Mouse (Mus musculus): Measurements from ENCODE around the gene Irf2bp1. TPM values are rescaled to one million over a fixed set of nuclear protein-coding genes. Genes with fewer than 3 reads are reported as not detected.
A peak's percentile ranks its signal among the peaks of the same experiment; 100 is the strongest.

Irf2bp1 gene
- 18.7 and 19.4 TPM in 2 replicates for polyA plus RNA-seq (2012; rRNA removed)

DNA sequence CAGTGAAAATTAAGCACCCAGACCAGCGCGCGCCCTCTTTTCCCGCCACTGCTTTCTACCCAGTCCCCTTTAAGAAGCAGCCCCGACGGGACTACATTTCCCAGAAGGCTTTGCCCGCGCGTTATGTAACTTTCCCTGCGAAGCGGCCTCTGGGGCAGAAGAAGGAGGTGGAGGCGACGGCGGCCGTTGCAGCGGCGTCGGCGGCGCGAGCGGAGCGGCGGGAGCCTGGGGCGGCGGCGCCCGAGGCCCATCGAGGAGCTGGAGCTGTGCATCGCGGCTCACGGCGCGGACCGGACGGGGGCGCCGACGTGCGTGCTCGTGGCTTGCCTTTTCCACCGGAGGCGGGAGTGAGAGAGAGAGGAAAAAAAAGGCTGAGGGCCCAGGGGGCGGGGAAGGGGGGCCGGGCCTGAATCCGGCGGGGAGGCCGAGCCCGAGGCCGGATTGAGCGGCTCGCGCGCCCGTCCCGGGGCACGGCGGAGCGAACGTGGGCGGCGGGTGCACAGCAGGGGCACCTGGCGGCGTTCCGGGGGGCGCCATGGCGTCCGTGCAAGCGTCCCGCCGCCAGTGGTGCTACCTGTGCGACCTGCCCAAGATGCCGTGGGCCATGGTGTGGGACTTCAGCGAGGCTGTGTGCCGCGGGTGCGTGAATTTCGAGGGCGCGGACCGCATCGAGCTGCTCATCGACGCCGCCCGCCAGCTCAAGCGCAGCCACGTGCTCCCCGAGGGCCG is at the start of gene Irf2bp1:
Gene Irf2bp1 (plus strand): TSS at position 143 of the 729 bp plus-strand sequence.
- DNase-seq (ENCODE audit: low read depth, low spot score), result no peak

DNA sequence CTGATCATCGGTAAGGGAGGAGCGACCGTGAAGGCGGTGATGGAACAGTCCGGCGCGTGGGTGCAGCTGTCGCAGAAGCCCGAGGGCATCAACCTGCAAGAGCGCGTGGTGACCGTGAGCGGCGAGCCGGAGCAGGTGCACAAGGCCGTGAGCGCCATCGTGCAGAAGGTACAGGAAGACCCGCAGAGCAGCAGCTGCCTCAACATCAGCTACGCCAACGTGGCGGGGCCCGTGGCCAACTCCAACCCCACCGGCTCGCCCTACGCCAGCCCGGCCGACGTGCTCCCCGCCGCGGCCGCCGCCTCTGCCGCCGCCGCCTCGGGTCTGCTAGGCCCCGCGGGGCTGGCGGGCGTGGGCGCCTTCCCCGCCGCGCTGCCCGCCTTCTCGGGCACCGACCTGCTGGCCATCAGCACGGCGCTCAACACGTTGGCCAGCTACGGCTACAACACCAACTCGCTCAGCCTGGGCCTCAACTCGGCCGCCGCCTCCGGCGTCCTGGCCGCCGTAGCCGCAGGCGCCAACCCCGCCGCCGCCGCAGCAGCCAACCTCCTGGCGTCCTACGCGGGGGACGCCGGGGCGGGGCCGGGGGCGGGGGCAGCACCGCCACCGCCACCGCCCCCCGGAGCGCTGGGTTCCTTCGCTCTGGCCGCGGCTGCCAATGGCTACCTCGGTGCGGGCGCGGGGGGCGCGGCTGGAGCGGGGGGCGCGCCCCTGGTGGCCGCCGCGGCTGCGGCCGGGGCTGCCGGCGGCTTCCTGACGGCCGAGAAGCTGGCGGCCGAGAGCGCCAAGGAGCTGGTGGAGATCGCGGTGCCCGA is 46.1 kb upstream of the Irf2bp1 start:
- 1% methylated on average over 101 of the region's 107 CpGs for WGBS
- no peak for DNase-seq (ENCODE audit: low read depth, low spot score)

More for the DNA sequence above, at the start of gene Irf2bp1:
- under 1% methylated on average over 82 of the region's 90 CpGs for WGBS

DNA sequence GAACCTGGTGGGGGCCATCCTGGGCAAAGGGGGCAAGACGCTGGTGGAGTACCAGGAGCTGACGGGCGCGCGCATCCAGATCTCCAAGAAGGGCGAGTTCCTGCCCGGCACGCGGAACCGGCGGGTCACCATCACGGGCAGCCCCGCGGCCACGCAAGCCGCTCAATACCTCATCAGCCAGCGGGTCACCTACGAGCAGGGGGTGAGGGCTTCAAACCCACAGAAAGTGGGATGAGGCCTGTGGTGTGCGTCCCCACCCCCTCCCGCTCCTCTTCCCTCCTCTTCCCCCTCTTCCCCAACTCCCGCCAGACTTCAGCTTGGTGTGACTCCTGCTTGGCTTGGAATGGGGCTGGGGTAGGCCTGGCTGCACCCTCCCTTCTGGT is 45.5 kb upstream of the Irf2bp1 start:
- DNase-seq (ENCODE audit: low read depth, low spot score), result no peak
- WGBS, result 1% methylated on average over 21 of the region's 21 CpGs

DNA sequence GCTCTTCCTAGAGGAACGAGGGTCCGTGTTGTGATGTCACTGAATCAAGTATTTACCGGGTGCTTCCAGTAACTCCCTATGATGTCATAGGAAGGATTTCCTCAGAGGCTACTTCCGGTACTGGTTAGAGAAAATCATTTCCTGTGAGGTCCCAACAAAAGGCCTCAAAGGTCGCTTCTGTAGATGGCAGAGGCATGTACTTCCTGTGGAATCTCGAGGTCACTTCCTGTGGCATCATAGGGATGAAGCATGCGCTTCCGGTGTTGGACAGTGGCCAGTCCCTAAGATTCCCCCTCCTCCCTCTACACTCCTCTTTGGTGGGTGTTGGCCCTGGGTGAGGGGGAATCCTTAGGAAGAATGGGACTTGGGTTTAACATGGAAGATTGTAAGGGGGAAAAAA is 44.4 kb upstream of the Irf2bp1 start:
- no peak for DNase-seq (ENCODE audit: low read depth, low spot score)

DNA sequence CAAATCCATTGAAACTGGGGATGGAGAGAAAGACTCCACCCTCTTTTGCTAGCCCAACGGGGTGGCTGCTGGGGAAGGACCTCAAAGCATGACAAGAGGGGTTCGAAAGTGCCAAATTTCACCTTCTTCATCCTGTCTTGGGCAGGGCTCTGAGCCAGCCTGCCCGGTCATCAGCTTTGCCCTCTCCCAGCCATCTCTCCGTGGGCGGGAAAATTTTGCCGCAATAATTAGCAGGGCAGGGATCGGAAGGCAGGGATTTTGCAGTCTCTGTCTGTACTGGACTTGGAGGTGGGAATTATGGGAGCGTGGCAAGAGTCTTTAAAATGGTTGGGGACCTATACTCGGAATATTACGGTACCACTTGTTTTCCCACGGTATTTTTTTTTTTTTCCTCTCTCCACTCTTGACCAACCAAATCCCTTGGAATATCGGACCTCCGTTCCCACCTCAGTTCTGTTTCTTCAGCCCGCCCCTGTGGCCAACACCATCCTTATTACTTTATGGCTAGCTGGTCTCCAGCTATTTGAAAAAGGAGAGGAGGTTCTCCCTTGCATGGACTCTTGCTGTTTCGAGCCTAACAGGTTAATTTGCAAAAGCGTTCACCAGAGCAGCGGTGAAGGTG is 41.6 kb upstream of the Irf2bp1 start:
- WGBS, result 5% methylated on average over 17 of the region's 17 CpGs
- DNase-seq (ENCODE audit: low read depth, low spot score), result no peak

More for the DNA sequence above, 44.4 kb upstream of the Irf2bp1 start:
- WGBS, result 54% methylated on average over 8 of the region's 8 CpGs

DNA sequence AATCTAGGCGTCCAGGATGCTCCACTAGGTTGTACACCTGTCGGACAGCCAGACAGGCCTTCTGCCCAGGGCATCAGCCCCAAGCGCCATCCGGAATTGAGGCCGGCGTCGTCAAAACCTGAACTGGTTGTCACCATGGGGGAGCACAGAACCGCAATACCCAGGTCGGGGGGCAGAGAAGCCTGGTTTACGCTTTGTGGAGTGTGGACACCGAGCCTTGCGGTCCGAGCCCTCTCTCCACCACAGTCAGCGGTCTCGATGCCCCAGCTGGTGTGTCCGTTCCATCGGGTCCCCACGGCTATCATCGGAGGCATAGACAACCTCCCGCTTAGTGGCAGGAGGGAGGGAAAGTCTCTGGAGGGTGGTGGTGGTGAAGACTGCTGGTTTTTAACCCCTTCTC is 41.0 kb upstream of the Irf2bp1 start:
- 3% methylated on average over 20 of the region's 20 CpGs for WGBS
- DNase-seq (ENCODE audit: low read depth, low spot score), result no peak

DNA sequence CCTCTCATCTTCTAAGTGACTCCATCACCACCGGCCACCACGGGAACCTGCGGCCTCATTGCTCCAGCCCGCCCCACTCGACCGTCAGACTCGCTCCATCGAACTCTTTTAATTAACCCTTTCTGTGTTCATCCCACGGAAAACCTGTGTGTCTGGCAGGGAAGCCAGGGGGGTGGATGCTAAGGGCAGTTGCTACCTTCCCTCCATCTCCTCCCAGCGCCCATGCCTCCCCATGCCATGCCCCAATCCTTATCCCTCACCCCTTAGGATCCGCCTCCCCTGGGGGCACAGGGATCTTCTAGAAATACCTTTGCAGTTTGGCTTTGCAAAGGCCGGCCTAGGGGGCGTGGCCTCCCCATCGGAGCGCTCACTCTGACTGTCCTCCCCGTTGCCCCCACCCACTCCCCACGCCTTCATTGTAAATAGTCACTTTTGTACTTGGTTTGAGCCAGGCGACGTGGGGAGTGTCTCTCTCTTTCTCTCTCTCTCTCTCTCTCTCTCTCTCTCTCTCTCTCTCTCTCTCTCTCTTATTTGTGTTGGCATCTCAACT is 40.5 kb upstream of the Irf2bp1 start:
- no peak for DNase-seq (ENCODE audit: low read depth, low spot score)
- WGBS, result 6% methylated on average over 19 of the region's 19 CpGs

DNA sequence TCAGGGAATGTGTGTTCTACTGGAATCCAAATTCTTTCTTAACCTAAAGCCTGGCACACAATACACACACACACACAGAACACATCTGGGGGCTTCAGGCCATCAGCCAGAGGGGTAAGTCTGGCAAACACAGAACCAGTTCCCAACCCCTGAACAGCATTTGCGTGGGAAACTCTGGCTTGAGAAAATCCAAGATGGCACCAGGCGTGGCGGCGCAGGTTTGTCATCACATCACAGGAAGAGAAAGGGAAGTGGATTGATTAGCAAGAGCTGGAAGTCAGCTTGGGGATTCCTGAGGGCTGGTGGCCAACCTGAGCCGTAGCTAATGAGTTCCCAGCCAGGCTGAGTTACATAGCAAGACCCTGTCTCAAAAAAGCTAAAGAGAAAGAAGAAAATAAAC is 38.5 kb upstream of the Irf2bp1 start:
- WGBS, result 78% methylated on average over 5 of the region's 5 CpGs
- DNase-seq (ENCODE audit: low read depth, low spot score), result no peak

DNA sequence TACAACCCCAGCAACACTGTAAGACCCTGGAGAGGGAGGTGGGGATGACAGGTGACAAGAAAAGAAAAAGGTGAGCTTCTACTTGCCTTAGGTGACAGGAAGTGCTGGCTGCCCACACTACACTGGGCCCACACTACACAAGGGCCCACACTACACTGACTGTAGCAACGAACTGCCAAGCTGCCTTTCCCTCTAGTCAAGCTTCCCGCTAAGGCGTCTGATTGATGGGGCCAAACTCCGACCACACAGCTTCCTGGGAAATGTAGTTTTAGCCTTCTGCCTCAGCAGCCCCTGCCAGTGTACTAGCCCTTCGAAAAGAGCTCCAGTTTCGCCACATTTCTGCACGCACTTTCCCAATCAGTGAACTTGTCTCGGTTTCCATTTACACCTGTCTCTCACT is 36.2 kb upstream of the Irf2bp1 start:
- 15% methylated on average over 8 of the region's 8 CpGs for WGBS
- no peak for DNase-seq (ENCODE audit: low read depth, low spot score)

DNA sequence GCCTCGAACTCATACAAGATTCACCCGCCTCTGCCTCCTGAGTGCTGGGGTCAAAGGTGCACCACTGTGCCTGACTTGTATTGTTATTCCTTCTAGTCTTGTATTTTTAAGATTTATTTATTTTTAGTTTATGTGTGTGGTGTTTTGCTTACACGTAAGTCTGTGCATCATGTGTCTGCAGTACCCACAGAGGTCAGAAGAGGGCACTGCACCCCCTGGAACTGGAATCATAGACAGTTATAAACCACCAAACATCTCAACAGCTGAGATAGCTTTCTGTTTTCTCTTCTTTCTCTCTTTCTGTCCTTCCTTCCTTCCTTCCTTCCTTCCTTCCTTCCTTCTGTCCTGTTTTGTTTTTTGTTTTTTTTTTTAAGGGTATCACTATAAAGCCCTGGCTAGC is 32.9 kb upstream of the Irf2bp1 start:
- WGBS, result 87% methylated on average over 3 of the region's 3 CpGs
- no peak for DNase-seq (ENCODE audit: low read depth, low spot score)

DNA sequence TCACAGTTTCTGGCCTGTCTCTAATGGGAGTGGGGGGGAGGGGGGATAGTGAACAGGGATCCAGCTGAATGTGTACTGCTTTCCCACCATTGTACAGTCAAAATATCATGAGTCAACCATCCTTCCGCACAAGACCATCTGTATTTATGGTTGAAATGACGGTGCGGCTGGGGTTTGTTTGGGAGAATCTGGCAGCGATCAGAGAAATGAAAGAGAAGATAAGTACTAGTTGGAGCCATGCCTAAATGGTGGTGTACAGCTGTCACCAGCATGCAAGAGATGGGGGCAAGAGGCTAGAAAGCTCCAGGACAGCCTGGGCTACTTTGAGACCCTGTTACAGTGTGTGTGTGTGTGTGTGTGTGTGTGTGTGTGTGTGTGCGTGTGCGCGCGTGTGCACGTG is 25.5 kb upstream of the Irf2bp1 start:
- WGBS, result 75% methylated on average over 9 of the region's 9 CpGs
- DNase-seq (ENCODE audit: low read depth, low spot score), result no peak

DNA sequence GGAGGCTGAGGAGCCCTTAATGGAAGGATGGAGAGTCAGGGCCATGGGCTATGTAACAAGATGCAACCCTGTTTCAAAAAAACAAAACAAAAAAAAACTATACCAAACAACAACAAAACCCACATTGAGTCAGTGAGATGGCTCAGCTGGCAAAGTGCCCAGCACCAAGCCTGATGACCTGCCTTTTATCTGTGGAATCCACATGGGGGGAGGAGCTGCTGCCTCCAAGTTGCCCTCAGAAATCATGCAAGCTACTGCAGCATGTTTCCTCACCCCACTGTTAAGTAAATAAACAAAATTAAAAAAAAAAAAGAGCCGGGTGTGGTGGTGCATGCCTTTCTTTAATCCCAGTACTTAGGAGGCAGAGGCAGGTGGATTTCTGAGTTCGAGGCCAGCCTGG is 17.3 kb upstream of the Irf2bp1 start:
- no peak for DNase-seq (ENCODE audit: low read depth, low spot score)
- WGBS, result 60% methylated on average over 2 of the region's 2 CpGs

DNA sequence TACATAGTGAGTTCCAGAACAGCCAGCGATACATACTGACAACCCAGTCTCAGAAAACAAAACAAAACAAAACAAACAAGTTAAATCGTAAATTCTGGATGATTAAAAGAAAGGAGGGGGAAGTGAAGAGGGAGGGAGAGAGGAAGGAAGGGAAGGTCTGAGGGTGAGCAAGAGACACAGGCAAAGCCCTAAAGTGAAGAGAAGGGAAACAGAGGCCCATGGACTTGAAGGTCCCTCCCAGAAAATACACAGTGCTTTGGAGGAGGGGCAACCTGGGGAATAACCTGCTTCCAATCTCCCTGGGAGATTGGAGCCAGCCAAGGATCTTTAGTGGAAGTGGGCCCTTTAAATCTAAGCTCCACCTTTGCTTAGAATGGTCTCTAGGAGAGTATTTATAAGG is 16.7 kb upstream of the Irf2bp1 start, which contains the start of gene Nanos2:
Gene Nanos2 (plus strand): TSS at position 301 of the 400 bp plus-strand sequence.
- no peak for DNase-seq (ENCODE audit: low read depth, low spot score)
- WGBS, result 15% methylated on average over 2 of the region's 2 CpGs

DNA sequence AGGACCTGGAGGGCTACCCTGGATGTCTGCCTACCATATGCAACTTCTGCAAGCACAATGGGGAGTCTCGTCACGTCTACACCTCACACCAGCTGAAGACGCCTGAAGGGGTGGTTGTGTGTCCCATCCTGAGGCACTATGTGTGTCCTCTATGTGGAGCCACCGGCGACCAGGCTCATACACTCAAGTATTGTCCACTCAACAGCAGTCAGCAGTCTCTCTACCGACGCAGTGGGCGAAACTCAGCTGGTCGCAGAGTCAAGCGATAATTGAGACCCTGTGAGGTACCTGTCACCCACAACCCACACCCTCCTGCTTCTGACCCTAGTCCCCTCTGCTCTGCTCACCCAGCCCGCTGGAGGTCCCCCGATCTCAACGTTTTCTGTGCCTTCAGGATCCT is 16.1 kb upstream of the Irf2bp1 start:
- DNase-seq (ENCODE audit: low read depth, low spot score), result no peak
- WGBS, result 74% methylated on average over 13 of the region's 13 CpGs

DNA sequence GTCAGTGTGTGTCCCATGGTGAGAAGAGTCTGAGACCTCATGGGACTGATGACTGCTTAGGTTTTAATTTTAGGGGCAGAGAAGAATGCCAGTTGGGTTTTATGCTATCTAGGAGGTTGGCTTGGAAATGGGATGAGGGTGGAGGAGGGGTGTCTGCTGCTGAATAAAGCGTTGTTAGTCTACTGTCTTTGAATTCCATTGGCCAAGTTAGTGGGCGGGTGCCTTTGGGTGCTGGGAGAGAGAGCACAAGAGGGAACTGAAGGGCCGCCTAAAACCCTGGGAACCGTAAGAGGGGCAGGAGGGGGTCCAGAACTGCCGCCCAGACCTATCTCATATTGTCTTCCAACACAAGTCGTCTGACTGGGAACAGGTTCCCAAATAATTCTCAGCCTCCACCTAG is 15.1 kb upstream of the Irf2bp1 start:
- WGBS, result 69% methylated on average over 6 of the region's 6 CpGs
- DNase-seq (ENCODE audit: low read depth, low spot score), result no peak

DNA sequence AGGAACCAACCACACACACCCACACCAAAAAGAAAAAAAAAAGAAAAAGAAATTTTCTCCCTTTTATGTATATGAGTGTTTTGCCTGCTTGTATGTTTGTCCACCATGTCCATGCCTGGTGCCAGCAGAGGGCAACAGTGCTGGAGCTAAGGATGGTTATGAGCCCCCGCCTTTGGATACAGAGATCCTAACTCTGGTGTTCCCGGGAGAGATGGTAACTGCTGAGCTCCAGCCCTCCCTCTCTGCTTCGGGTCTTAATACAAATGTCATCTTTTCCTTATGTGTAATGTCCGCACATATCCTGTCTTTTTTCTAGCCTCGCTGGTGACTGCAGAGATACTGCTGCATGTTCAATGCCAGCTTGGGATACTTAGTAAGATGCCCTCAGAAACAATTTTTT is 13.8 kb upstream of the Irf2bp1 start:
- WGBS, result 11% methylated on average over 5 of the region's 5 CpGs
- no peak for DNase-seq (ENCODE audit: low read depth, low spot score)

DNA sequence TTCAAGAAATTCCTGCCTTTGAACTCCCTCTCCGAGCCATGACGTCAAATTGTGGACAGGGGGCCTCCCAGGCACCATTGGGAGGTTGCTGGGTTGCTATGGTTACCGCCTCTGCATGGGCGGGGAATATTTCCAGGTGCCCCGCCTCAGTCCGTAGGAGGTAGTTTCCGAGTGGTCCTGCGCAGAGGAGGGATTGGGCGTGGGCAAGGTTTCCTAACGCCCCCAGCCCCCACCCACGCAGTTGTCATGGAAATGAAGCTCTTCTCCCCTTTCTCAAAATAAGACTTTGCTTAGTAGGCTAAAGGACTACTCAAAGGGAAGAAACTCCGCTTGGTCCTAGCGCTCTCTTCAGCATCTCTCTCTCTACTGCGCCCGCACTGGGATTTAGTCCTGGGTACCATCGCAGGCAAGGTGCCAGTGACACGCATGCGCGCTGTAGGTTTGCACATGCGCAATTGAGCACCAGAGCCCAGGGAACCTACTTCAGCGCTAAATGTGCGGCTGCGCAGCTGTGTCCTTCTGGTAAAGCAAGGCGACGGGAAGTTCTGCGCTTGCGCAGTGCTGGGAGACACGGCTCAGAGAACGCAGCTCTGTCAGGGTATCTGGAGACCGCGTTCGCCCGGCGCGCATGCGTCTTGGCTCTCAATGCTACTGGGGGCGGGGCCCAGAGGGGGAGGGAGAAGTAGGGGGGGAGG is 13.1 kb upstream of the Irf2bp1 start, which contains the start of gene Mypop:
Gene Mypop (plus strand): TSS at position 645 of the 695 bp plus-strand sequence.
- under 1% methylated on average over 37 of the region's 37 CpGs for WGBS
- DNase-seq (ENCODE audit: low read depth, low spot score), result peak; percentile 100

DNA sequence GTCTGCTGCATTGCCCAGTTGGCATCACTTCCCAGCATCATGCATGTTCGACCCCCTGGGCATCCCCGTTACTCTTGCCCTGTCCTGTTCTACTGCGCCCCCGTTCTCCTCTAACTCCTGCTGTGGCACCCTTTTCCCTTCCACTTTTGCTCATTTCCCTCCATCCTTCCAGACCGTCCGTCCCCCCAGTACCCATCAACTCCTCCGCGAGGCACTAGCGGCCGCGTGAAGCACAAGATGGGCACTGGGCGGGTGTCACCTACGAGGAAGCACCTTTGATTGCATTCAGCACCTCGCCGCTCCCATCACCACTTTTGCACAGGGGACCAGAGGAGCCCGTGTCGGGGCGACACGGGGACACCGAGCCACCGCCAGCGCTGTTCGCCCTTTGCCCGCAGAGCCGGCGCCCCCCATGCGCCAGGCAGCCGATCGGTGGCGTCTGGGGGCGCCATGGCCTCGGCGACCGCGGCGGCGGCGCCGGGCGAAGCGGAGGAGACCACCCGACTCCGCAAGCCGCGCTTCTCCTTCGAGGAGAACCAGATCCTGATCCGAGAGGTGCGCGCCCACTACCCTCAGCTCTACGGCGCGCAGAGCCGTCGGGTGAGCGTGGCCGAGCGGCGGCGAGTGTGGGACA is 12.1 kb upstream of the Irf2bp1 start:
- no peak for DNase-seq (ENCODE audit: low read depth, low spot score)
- 2% methylated on average over 59 of the region's 59 CpGs for WGBS

DNA sequence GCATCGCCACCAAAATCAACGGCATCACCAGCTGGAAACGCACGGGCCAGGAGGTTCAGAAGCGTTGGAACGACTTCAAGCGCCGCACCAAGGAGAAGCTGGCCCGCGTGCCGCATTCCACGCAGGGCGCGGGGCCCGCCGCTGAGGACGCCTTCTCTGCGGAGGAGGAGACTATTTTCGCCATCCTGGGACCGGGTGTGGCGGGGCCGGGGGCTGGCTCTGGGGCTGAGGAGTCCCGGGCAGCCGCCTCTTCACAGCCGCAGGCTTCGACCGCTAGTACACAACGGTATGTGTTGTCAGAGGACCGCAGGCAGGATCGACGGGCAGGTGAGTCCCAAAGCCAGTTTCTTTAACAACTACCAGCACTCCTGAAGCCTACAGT is 11.6 kb upstream of the Irf2bp1 start:
- DNase-seq (ENCODE audit: low read depth, low spot score), result no peak
- WGBS, result 4% methylated on average over 31 of the region's 31 CpGs
